Mouse (Mus musculus) MEL (cell line): ENCODE results near the gene Prkag2. TPM values are rescaled to one million over a fixed set of nuclear protein-coding genes. Genes with fewer than 3 reads are reported as not detected.

Experiments used
- DNase-seq: peaks from one replicate; pipeline ENCODE4 v3.0.0; 2011; ENCODE audit warnings: low read depth, low spot score
- H3K27ac ChIP-seq: 2 replicates; pipeline ENCODE4 v1.5.1; 2012; ENCODE audit warnings: low read depth, mild to moderate bottlenecking, control low read depth, low read length, moderate library complexity; ENCODE audit not compliant: control insufficient read depth
- H3K27me3 ChIP-seq, 2 experiments: fragments of 150-350 bp in 1 of 2; sonication (generic) in 1 of 2; 2 replicates each; pipeline ENCODE4 v1.6.1; 2012; ENCODE audit warnings: low read length in 2 of 2, mild to moderate bottlenecking in 2 of 2, improper control_type of control experiment in 1 of 2, moderate library complexity in 1 of 2; ENCODE audit not compliant: insufficient read depth in 2 of 2, control insufficient read depth in 1 of 2
- H3K36me3 ChIP-seq, 2 experiments: 2 replicates each; pipeline ENCODE4 v1.6.1; 2012 to 2014; ENCODE audit warnings: low read length in 2 of 2, improper control_type of control experiment in 1 of 2, inconsistent platforms in 1 of 2, mild to moderate bottlenecking in 1 of 2; ENCODE audit not compliant: insufficient read depth in 2 of 2, control insufficient read depth in 1 of 2
- H3K4me1 ChIP-seq, 2 experiments: fragments of 150-350 bp in 1 of 2; sonication (generic) in 1 of 2; 2 replicates each; pipeline ENCODE4 v1.6.1; 2012; ENCODE audit warnings: low read length in 2 of 2, improper control_type of control experiment in 1 of 2, mild to moderate bottlenecking in 1 of 2; ENCODE audit not compliant: insufficient read depth in 2 of 2, control insufficient read depth in 1 of 2
- H3K4me3 ChIP-seq, 2 experiments: fragments of 150-350 bp in 1 of 2; sonication (generic) in 1 of 2; 2 replicates each; pipeline ENCODE4 v1.5.1; 2012; ENCODE audit warnings: low read depth in 2 of 2, low read length in 2 of 2, mild to moderate bottlenecking in 2 of 2, moderate library complexity in 2 of 2, control low read depth in 1 of 2, improper control_type of control experiment in 1 of 2; ENCODE audit not compliant: control insufficient read depth in 1 of 2, insufficient read depth in 1 of 2
- H3K79me2 ChIP-seq: 2 replicates; pipeline ENCODE4 v1.6.1; 2012; ENCODE audit warnings: mild to moderate bottlenecking, low read length, moderate library complexity; ENCODE audit not compliant: control insufficient read depth, poor library complexity, insufficient read depth
- H3K9ac ChIP-seq: 2 replicates; pipeline ENCODE4 v1.6.1; 2012; ENCODE audit warnings: low read depth, mild to moderate bottlenecking, control low read depth, low read length, moderate library complexity; ENCODE audit not compliant: control insufficient read depth, poor library complexity, severe bottlenecking
- H3K9me3 ChIP-seq: fragments of 150-350 bp; sonication (generic); replicated peaks from 2 replicates; pipeline ENCODE4 v1.6.1; 2012; ENCODE audit warnings: mild to moderate bottlenecking, low read length, improper control_type of control experiment, moderate library complexity; ENCODE audit not compliant: insufficient read depth
- CHD1 ChIP-seq: IDR thresholded peaks from 2 replicates; pipeline ENCODE4 v1.6.1; 2012; ENCODE audit warnings: low read depth, mild to moderate bottlenecking, inconsistent platforms, low read length, improper control_type of control experiment
- CTCF ChIP-seq, 3 experiments: IDR thresholded peaks in 2 of 3; conservative IDR thresholded peaks in 1 of 3; 2 replicates each; pipeline ENCODE4 v1.5.1; 2011 to 2012; ENCODE audit warnings: low read length in 3 of 3, low read depth in 2 of 3, mild to moderate bottlenecking in 2 of 3, improper control_type of control experiment in 1 of 3, inconsistent platforms in 1 of 3, mixed read lengths in 1 of 3, moderate library complexity in 1 of 3; ENCODE audit not compliant: control insufficient read depth in 1 of 3, insufficient read depth in 1 of 3, poor library complexity in 1 of 3, severe bottlenecking in 1 of 3
- E2F4 ChIP-seq: IDR thresholded peaks from 2 replicates; pipeline ENCODE4 v1.6.1; 2011; ENCODE audit warnings: low read depth, low read length, improper control_type of control experiment, borderline replicate concordance
- EP300 ChIP-seq, 2 experiments: IDR thresholded peaks; 2 replicates each; pipeline ENCODE4 v1.6.1; 2011; ENCODE audit warnings: improper control_type of control experiment in 2 of 2, low read length in 2 of 2, low read depth in 1 of 2, mild to moderate bottlenecking in 1 of 2
- GATA1 ChIP-seq: IDR thresholded peaks from 2 replicates; pipeline ENCODE4 v1.6.1; 2011; ENCODE audit warnings: low read depth, low read length, improper control_type of control experiment
- KAT2A ChIP-seq: conservative IDR thresholded peaks from 2 replicates; pipeline ENCODE4 v1.6.1; 2012; ENCODE audit warnings: low read depth, low read length, improper control_type of control experiment, inconsistent platforms
- MAFK ChIP-seq: IDR thresholded peaks from 2 replicates; pipeline ENCODE4 v1.6.1; 2011; ENCODE audit warnings: low read depth, mild to moderate bottlenecking, low read length, improper control_type of control experiment, borderline replicate concordance
- MAX ChIP-seq: IDR thresholded peaks from 2 replicates; pipeline ENCODE4 v1.6.1; 2011; ENCODE audit warnings: low read length, improper control_type of control experiment
- MYC ChIP-seq: IDR thresholded peaks from 2 replicates; pipeline ENCODE4 v1.6.1; 2011; ENCODE audit warnings: low read depth, mild to moderate bottlenecking, low read length, improper control_type of control experiment, moderate library complexity
- RAD21 ChIP-seq: IDR thresholded peaks from 2 replicates; pipeline ENCODE4 v1.6.1; 2011; ENCODE audit warnings: mild to moderate bottlenecking, low read depth, low read length, improper control_type of control experiment
- SMC3 ChIP-seq: IDR thresholded peaks from 2 replicates; pipeline ENCODE4 v1.6.1; 2011; ENCODE audit warnings: low read depth, low read length, improper control_type of control experiment
- ZC3H11A ChIP-seq: IDR thresholded peaks from 2 replicates; pipeline ENCODE4 v1.6.1; 2012; ENCODE audit warnings: low read depth, mild to moderate bottlenecking, inconsistent platforms, low read length, improper control_type of control experiment
- ZKSCAN1 ChIP-seq: IDR thresholded peaks from 2 replicates; pipeline ENCODE4 v1.6.1; 2012; ENCODE audit warnings: low read depth, mild to moderate bottlenecking, inconsistent platforms, low read length, improper control_type of control experiment, moderate library complexity
- polyA plus RNA-seq, 2 experiments: library from polyadenylated mRNA; stranded (reverse) in 1 of 2; unstranded in 1 of 2; fragments of >175 nt in 1 of 2; fragments of >200 nt in 1 of 2; gene quantifications; 2 replicates each; pipeline versions ENCODE4 v1.2.1 to v1.2.4; 2012; ENCODE audit warnings: low replicate concordance in 2 of 2, low read depth in 1 of 2; ENCODE audit not compliant: insufficient read length in 2 of 2, insufficient read depth in 1 of 2, missing spikeins in 1 of 2
- total RNA-seq: library from RNA; depleted of rRNA; stranded (reverse); fragments of 300-350 nt; gene quantifications from 2 replicates; pipeline ENCODE4 v1.2.3, GENCODE M21; 2012

Gene Prkag2
- total and polyA plus RNA-seq, 3 experiments = 8.0 to 27.9 TPM; not detected in 1

DNA sequence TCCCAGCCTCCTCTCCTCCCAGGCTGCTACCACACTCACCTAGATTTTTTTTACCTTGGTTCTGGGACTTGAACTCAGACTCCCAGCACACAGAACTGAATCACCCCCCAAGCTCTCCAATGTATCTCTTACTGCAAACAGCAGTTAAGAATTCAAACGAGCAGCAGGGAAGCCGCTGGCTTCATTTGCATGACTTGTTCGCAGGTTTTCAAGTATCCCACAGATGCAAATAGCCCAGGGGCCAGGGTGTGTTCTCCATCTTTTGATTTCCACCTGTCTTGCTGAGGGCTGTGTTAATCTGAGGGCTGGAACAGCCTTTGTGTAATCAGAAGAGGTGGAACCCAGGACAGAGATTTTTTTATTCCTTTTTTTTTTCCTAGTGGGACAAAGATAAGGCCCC is 90.7 kb downstream of the Prkag2 start:
- H3K4me1 ChIP-seq = peaks cover 5 to 9% of the 10 kb centered on the region in 2 experiments
- no peak for DNase-seq

DNA sequence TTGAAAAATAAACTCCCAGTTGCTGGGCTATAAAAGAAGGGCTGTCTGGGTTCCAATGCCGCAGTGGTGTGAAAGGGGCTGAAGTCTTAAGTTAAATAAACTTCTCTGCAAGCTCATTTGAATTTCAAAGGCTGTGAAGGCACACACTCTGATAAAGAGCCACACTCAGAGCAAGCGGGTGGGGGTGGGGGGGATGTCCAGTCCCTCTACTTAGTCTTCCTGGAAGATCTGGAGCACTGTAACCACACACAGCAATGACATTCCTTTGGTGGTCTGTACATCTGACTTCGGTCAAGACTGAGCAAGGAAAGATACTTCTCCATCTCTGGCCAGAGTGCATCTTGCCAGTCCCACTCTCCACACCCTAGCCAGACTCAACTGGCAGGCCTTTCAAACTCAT is 91.5 kb downstream of the Prkag2 start:
- TF ChIP-seq RAD21 (no peak), E2F4 (no peak), CHD1 (no peak), MAX (no peak), MAFK (no peak)
- Histone ChIP-seq H3K27me3 (no peaks in the 10 kb centered on the region), H3K9me3 (no peaks in the 10 kb centered on the region), H3K36me3 (peaks cover 0 to 9% of the 10 kb centered on the region in 2 experiments; a peak in 2 of 4 replicates), H3K4me3 (no peak overlapping the region), H3K4me1 (peaks cover 5 to 12% of the 10 kb centered on the region in 2 experiments), H3K27ac (no peak overlapping the region), H3K79me2 (no peaks in the 10 kb centered on the region), H3K9ac (no peak overlapping the region)
- DNase-seq = no peak

More for the DNA sequence above, 90.7 kb downstream of the Prkag2 start:
- TF ChIP-seq GATA1 = no peak
- H3K27ac ChIP-seq = no peak overlapping the region
- H3K9me3 ChIP-seq = no peaks in the 10 kb centered on the region
- no peaks in the 10 kb centered on the region for H3K79me2 ChIP-seq
- H3K36me3 ChIP-seq = peaks cover 0 to 6% of the 10 kb centered on the region in 2 experiments; a peak in 2 of 4 replicates
- no peaks in the 10 kb centered on the region for H3K27me3 ChIP-seq
- no peak overlapping the region for H3K4me3 ChIP-seq
- no peak overlapping the region for H3K9ac ChIP-seq

DNA sequence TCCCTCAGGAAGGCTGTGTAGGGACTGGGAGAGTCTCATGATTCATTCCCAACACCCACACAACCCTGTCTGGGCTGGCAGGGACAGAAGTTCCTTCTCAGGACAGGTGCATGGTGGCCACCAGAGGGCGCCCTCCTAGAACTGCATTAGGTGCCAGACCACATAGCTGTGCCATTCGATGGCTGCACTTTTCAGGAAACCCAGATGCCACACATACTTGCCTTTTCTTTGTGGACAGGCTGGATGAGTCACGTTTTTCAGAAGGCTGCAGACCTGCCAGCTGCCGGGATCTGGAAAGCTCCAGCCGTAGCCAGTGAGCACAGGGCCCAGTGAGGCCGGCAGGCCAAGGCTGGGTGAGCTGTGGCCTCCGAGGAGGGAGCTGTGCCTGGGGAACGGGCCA is 93.6 kb downstream of the Prkag2 start:
- no peak overlapping the region for H3K4me3 ChIP-seq
- TF ChIP-seq ZC3H11A (peak; percentile 37), RAD21 (peak; percentile 60), SMC3 (peak; percentile 89), CTCF (IDR thresholded peaks at IDR 0.05 in 2 of 3, conservative IDR thresholded peaks at IDR 0.05 in 1 of 3; ENCODE audit: control insufficient read depth in 1 of 3, insufficient read depth in 1 of 3, low read depth in 2 of 3, low read length in 3 of 3, poor library complexity in 1 of 3, severe bottlenecking in 1 of 3) (peak; percentile 96 to 99 (median 97)), ZKSCAN1 (no peak), MYC (peak; percentile 61; the same call in 1 of the 2 replicates), EP300 (IDR thresholded peaks at IDR 0.05; ENCODE audit: low read depth in 1 of 2, low read length in 2 of 2) (no peak), KAT2A (no peak)
- H3K36me3 ChIP-seq = peaks cover 0 to 9% of the 10 kb centered on the region in 2 experiments; a peak in 2 of 4 replicates
- peaks cover 5 to 12% of the 10 kb centered on the region in 2 experiments for H3K4me1 ChIP-seq
- DNase-seq = peak; percentile 89
- H3K27ac ChIP-seq = no peak overlapping the region
- H3K9ac ChIP-seq = no peak overlapping the region
- H3K27me3 ChIP-seq = no peaks in the 10 kb centered on the region
- H3K9me3 ChIP-seq = no peaks in the 10 kb centered on the region
- H3K79me2 ChIP-seq = no peaks in the 10 kb centered on the region
